Mouse (Mus musculus) C2C12 (cell line): ENCODE data around the gene Rtn1.

Experiments used
- CTCF ChIP-seq: IDR thresholded peaks from one replicate; pipeline ENCODE4 v1.5.1; 2011; ENCODE audit not compliant: control insufficient read depth, insufficient read depth, insufficient read length
- MAX ChIP-seq: IDR thresholded peaks from one replicate; pipeline ENCODE4 v1.6.1; 2011; ENCODE audit warnings: mild to moderate bottlenecking, control low read depth

DNA sequence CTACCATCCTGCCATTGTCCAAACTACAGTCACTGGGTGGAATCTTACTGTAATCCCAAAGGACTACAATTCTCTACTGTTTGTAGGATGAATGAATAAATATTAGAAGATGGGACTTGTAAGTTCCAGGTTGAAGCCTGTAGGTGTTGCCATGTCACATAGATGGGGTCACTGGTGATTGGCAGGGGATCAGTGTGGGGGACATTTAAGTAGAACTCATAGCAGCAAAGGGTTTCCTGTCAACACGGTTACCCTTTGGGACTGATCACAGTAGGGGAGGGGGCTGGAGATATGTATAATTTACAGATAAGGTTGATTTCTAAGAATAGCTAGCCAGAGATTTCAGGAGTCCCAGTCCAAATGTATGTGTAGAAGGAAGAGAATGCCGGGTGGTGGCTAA lies 171.6 kb downstream of the Rtn1 start:
- no peak for TF ChIP-seq CTCF
- no peak for TF ChIP-seq MAX
